Mouse (Mus musculus) frontal cortex, adult (tissue): ENCODE measurements around the gene Cyp8b1.

Experiments used
- ATAC-seq: cut with Nextera tagmentation; 2 replicates; pipeline ENCODE4 v1.9.2; 2017; ENCODE audit warnings: mild to moderate bottlenecking, moderate library complexity, mixed read lengths; ENCODE audit not compliant: low TSS enrichment

The Cyp8b1 gene

GRCm38 (mm10) chr9:121891301-121891700, 24.8 kb downstream of the Cyp8b1 start:
- no peak for ATAC-seq

- peak; percentile 69 for ATAC-seq
These were observed 25.6 kb downstream of the Cyp8b1 start for GRCm38 (mm10) chr9:121890441-121890941.

- no peak for ATAC-seq
These were observed 26.1 kb downstream of the Cyp8b1 start for GRCm38 (mm10) chr9:121889927-121890440.

GRCm38 (mm10) chr9:121882015-121882457, 34.1 kb downstream of the Cyp8b1 start:
- ATAC-seq, result no peak

- peak; percentile 72 for ATAC-seq
These were observed 34.8 kb downstream of the Cyp8b1 start for GRCm38 (mm10) chr9:121881301-121881700.

- ATAC-seq, result peak; percentile 50
These were observed 35.3 kb downstream of the Cyp8b1 start for GRCm38 (mm10) chr9:121880840-121881239.

- peak; percentile 77 for ATAC-seq
These were observed 38.9 kb downstream of the Cyp8b1 start for GRCm38 (mm10) chr9:121877052-121877740.

- ATAC-seq, result no peak
These were observed 42.5 kb downstream of the Cyp8b1 start for GRCm38 (mm10) chr9:121873578-121873977.

- ATAC-seq, result no peak
These were observed 43.9 kb downstream of the Cyp8b1 start for GRCm38 (mm10) chr9:121872062-121872683.

- no peak for ATAC-seq
These were observed 46.1 kb downstream of the Cyp8b1 start for GRCm38 (mm10) chr9:121869973-121870515.

- ATAC-seq, result no peak
These were observed 46.7 kb downstream of the Cyp8b1 start for GRCm38 (mm10) chr9:121869432-121869831.

GRCm38 (mm10) chr9:121868236-121868635, 47.9 kb downstream of the Cyp8b1 start:
- ATAC-seq, result no peak

- ATAC-seq, result no peak
These were observed 48.5 kb downstream of the Cyp8b1 start for GRCm38 (mm10) chr9:121867632-121868031.

- ATAC-seq, result no peak
These were observed 50.6 kb downstream of the Cyp8b1 start for GRCm38 (mm10) chr9:121865425-121866008.

GRCm38 (mm10) chr9:121864837-121865236, 51.3 kb downstream of the Cyp8b1 start:
- ATAC-seq, result no peak
